Mouse (Mus musculus) layer of hippocampus, postnatal 36 days (tissue): ENCODE measurements around the gene Cpn1. TPM values are rescaled to one million over a fixed set of nuclear protein-coding genes. Genes with fewer than 3 reads are reported as not detected.
"Not testable (repeated sequence)": the region's sequence is repeated elsewhere in the genome, so short reads cannot be mapped to it uniquely, and the experiment has no call there.

Experiments
- DNase-seq, 2 experiments: peaks; one replicate each; pipeline ENCODE4 v3.0.0; 2022
- total RNA-seq, 2 experiments: library from RNA; stranded (reverse); gene quantifications; 2 replicates each; pipeline ENCODE4 v1.2.3; 2021

Cpn1 gene
- total RNA-seq, 2 experiments from 2014 or later = 0.33 TPM; not detected in 1

DNA sequence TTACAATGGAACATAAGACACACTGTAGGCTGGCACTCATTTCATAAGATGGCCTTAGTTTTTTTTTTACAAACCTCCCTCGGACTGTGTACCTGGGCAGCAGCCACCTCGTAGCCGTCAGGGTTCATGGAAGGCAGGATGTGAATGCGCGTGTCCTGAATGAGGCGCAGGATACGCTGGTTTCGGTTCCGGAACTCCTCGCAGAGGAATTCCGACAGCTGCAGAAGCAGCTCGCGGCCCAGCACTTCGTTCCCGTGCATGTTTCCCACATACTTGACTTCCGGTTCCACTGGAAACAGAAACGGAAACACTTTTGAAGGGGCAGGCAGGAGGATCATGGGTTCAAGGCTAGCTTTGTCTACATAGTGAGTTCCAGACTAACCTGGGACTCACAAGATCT, 5.6 kb downstream of the Cpn1 start:
- no peak for DNase-seq

DNA sequence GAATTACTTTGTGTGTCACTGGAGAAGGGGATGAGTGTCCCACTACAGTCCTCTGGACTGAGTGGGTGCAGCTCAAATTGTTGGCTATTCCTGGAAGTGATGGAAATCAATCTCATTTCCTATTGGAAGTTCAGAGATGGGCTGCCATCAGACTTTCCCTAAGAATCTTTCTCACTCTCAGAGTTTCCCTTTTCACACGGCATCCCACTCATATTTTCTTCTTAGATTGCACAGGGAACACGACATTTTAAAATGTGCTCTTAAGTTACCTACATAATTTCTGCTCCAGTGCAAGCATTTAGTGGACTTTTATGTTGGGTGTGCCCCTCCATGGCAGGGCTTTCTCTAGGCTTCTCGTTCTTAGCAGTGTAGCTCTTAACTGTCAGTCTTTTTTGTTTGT, 8.6 kb downstream of the Cpn1 start:
- DNase-seq = no peak

GRCm38 (mm10) chr19:43976661-43977060, 9.7 kb downstream of the Cpn1 start:
- no peak for DNase-seq

GRCm38 (mm10) chr19:43974221-43974620, 12.1 kb downstream of the Cpn1 start:
- no peak for DNase-seq

GRCm38 (mm10) chr19:43973711-43974110, 12.6 kb downstream of the Cpn1 start:
- no peak for DNase-seq

- no peak for DNase-seq
Measured at GRCm38 (mm10) chr19:43972129-43972528, 14.2 kb downstream of the Cpn1 start.

DNA sequence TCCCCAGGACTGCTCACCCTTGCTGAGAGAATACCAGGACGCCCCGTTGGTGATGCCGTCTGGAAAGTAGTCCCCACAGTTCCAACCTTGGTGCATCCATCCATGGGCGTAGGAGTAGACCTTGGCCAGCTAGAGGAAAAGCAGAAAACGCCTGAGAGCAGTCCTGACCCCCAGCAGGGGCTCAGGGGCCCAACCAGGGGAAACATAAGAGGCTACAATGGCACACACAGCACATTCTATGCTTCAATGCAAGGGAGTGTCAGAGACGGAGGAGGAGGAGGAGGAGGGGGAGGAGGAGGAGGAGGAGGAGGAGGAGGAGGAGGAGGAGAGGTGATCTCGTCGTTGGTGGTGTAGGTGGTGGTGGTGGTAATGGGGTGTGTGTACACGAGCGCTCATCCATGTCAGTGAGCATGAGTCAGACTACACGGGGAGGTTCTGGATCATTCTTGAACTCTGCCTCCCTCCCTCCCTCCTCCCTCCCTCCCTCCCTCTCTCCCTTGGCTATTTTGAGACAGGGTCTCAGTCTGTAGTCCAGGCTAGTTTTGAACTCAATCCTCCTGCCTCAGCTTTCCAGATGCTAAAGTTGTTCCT, 17.8 kb downstream of the Cpn1 start:
- no peak for DNase-seq

DNA sequence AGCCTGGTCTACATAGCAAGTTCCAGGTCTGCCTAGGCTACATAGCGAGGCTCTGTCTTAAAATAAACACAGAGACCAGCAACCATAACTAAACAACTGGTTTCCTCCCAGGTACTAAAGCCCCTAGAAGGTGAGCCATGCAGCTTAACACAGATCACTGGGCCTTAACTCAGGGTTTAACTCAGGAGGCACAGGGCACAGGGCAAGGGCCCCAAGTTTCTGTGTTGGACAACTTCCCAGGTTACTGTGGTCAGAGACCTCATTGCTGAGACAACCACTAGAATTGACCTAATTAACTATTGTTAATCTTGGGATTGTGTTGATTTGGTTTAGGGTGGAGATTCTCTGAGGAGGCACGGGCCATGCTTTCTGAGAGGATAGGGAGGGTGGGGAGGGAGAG, 19.9 kb downstream of the Cpn1 start:
- DNase-seq = no peak

- no peak for DNase-seq
Measured at GRCm38 (mm10) chr19:43965496-43966085, 20.8 kb downstream of the Cpn1 start.

DNA sequence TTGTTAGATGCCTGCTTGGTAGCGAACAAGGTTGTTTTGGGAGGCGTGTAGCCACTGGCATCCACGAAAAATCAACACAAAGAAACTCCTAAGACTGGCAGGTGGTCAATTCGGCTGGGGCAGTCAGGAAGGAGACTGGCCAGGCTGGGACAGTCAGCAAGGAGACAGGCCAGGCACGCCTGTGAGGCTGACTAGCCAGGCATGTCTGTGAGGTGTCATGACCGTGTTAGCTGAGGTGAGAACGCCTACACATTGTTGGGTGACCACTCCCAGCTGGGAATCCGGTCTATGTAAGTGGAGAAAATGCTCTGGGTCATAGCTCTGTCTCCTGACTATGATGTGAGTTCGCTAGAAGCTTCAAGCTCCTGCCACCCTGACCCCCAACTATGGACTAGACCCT, 23.6 kb downstream of the Cpn1 start:
- DNase-seq = no peak

DNA sequence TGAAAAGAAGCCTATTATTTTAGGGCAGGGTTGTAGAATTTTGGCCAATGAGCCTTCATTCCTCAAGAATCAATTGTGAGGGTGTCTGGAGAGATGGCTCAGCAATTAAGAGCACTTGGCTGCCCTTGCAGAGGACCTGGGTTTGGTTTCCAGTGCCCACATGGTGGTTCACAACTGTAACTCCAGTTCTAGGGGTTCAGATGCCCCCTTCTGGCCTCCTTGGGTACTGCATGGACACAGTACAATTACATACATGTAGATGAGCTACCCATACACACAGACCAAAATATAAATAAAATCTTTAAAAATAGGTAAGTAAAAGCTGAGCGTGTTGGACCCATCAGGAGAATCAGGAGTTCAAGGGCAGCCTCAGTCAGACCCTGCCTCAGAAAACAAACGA, 25.2 kb downstream of the Cpn1 start:
- DNase-seq = no peak

GRCm38 (mm10) chr19:43960014-43960413, 26.3 kb downstream of the Cpn1 start:
- no peak for DNase-seq

- peak; percentile 50 to 56 for DNase-seq
Measured at GRCm38 (mm10) chr19:43959162-43959561, 27.2 kb downstream of the Cpn1 start.

- peak; percentile 45 to 54 for DNase-seq
Measured at GRCm38 (mm10) chr19:43957881-43958280, 28.5 kb downstream of the Cpn1 start.

GRCm38 (mm10) chr19:43957402-43957801, 29.0 kb downstream of the Cpn1 start:
- DNase-seq = no peak

DNA sequence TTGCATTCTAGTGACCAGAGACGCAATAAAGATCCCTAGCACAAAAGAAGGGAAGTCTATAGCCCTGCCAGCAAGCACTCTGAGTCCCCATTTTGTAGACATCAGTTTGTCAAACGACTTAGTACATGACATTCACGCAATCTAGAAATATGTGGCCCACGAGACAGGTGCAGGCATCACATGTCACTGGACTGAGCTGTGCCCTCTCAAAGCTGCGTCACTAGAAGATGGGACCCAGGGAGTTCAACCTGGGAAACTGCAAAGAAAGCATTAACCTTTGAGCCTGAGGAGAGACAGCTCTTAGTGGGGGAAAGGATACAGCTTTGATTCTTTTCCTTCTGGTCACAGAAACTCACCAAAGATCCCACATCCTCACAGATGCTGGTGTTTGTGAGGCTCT, 31.1 kb downstream of the Cpn1 start:
- no peak for DNase-seq

- no peak for DNase-seq
Measured at GRCm38 (mm10) chr19:43954864-43955263, 31.5 kb downstream of the Cpn1 start.

DNA sequence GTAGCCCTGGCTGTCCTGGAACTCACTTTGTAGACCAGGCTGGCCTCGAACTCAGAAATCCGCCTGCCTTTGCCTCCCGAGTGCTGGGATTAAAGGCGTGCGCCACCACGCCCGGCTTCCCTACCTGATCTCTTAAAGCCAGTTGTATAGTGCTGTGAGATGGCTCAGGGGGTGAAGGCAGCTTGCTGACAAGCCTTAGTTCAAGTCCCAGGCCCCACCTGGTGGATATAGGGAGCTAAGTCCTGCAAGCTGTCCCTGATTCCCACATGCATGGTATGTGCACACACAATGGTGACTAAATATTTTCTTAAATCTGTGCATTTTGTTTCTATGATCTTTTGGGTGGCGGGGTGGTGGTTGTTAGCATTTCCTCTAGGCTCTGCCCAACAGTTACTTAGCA, 33.4 kb downstream of the Cpn1 start:
- DNase-seq = not testable (repeated sequence)

DNA sequence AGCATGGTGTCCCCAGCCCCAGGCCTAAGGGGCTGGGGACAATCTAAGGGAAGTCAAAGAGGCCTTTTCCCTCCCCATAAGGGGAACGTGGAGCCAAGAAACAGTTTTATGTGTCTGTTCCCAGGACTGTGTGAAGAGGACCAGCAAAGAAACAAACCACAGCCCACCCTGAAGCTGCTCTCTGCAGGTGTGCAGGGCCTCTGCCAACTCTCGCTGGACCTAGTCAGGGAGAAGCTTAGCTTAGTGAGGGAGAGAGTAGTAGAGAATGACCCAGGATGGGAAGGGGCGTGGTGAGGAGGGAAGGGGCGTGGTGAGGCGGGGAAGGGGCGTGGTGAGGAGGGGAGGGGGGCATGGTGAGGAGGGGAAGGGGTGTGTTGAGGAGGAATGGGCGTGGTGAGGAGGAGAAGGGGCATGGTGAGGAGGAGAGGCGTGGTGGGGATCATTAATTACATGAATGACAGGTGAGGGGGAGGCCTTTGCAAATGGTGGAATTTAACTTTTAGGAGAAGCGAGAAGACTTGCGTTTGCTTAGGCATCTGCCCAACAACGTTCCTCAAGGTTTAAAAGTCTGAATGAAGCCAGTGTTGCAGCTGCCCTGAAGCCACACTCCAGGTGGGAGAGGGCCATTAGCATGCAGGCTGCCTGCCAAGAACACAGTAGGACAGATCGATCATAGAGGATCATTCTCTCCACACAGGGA, 37.1 kb downstream of the Cpn1 start:
- DNase-seq = no peak

DNA sequence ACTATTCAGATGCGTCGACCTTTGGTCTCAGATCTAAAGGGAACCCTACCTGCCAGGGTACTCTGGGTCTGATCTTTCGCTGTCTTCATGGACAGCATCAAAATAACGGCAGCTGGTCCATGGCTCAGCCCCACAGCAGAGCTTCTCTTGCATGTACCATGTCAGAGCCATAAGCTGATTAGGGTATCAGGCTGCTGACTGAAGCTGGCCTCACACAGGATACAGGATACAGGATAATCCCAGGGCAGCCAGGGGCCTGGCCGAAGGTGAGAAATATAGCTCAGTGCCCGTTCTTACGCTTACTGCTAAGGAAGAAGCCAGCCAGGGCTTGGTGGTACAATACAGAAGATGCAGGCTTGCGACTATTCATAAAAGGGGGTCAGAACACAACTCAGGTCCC, 41.8 kb downstream of the Cpn1 start:
- DNase-seq = no peak

DNA sequence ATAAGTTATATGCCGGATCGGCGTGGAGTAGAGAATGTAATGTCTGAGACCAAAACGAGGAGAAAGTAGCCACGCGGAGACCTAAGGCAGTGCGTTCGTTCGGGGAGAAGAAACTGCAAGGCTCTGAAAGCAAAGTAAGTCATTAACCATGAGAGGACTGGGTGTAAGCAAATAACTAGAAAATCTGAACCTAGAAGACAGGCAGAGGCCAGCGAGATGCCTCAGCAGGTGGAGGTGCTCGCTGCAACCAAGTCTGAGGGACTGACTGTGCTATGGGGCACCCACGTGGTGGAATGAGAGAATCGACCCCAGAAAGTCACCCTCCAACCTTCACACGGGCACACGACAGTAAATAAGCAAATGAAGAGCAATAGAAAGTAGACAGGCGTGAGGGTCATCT, 43.3 kb downstream of the Cpn1 start:
- no peak for DNase-seq

GRCm38 (mm10) chr19:43939769-43940689, 46.3 kb downstream of the Cpn1 start, which contains the start of gene Dnmbp:
Dnmbp (minus strand) TSS chr19:43940191.
- peak; percentile 68 to 78 for DNase-seq
